Mouse (Mus musculus) intestine, embryonic 14.5 days (tissue): ENCODE results near the gene Gdf15. TPM values are rescaled to one million over a fixed set of nuclear protein-coding genes. Genes with fewer than 3 reads are reported as not detected.

Source experiments
- ATAC-seq: fragments of 200-750 bp; cut with Nextera tagmentation; replicated peaks from 2 replicates; pipeline ENCODE4 v1.8.0; 2017; ENCODE audit warnings: low read depth, moderate number of reproducible peaks, moderate TSS enrichment, moderate library complexity; ENCODE audit not compliant: low FRiP score, low TSS enrichment
- DNase-seq: peaks from one replicate; pipeline ENCODE4 v3.0.0-alpha.2; 2018; ENCODE audit warnings: low spot score
- H3K27ac ChIP-seq: fragments of 300-500 bp; sonication (generic); 2 replicates; pipeline ENCODE4 v1.5.1; 2014; ENCODE audit warnings: low read depth, mild to moderate bottlenecking, control low read depth
- H3K27me3 ChIP-seq: fragments of 300-500 bp; sonication (generic); replicated peaks from 2 replicates; pipeline ENCODE4 v1.6.1; 2014; ENCODE audit warnings: low read length, control low read depth; ENCODE audit not compliant: control insufficient read depth, insufficient read depth
- H3K36me3 ChIP-seq: fragments of 300-500 bp; sonication (generic); 2 replicates; pipeline ENCODE4 v1.6.1; 2014; ENCODE audit warnings: low read length, control low read depth; ENCODE audit not compliant: control insufficient read depth, insufficient read depth
- H3K4me1 ChIP-seq: fragments of 300-500 bp; sonication (generic); replicated peaks from 2 replicates; pipeline ENCODE4 v1.6.1; 2014; ENCODE audit warnings: low read length, control low read depth, mixed read lengths; ENCODE audit not compliant: control insufficient read depth, insufficient read depth
- H3K4me2 ChIP-seq: fragments of 300-500 bp; sonication (generic); 2 replicates; pipeline ENCODE4 v1.6.1; 2014; ENCODE audit warnings: low read length
- H3K4me3 ChIP-seq: fragments of 300-500 bp; sonication (generic); 2 replicates; pipeline ENCODE4 v1.5.1; 2014; ENCODE audit warnings: low read depth, low read length, control low read depth, mixed read lengths
- H3K9ac ChIP-seq: fragments of 300-500 bp; sonication (generic); 2 replicates; pipeline ENCODE4 v1.6.1; 2014; ENCODE audit warnings: mild to moderate bottlenecking, low read length
- H3K9me3 ChIP-seq: fragments of 300-500 bp; sonication (generic); 2 replicates; pipeline ENCODE4 v1.6.1; 2016; ENCODE audit warnings: low read length, control low read depth; ENCODE audit not compliant: control insufficient read depth
- WGBS: fragments of 180-500 bp; shearing (Covaris S2); extraction: QIAGEN DNeasy Blood & Tissue Kit; methylation state at CpG from one replicate; pipeline ENCODE4 v1.1.7; 2014; 5-methylcytosine and 5-hydroxymethylcytosine counted together
- polyA plus RNA-seq: library from polyadenylated mRNA; unstranded; fragments of >200 nt; fragmentation: Nextera tagmentation; extraction: Ambion mirVana; gene quantifications from 2 replicates; pipeline ENCODE4 v1.2.1, GENCODE M21; 2014

Gdf15 gene
- polyA plus RNA-seq, 1 experiment from 2014 or later = 1.1 TPM

DNA sequence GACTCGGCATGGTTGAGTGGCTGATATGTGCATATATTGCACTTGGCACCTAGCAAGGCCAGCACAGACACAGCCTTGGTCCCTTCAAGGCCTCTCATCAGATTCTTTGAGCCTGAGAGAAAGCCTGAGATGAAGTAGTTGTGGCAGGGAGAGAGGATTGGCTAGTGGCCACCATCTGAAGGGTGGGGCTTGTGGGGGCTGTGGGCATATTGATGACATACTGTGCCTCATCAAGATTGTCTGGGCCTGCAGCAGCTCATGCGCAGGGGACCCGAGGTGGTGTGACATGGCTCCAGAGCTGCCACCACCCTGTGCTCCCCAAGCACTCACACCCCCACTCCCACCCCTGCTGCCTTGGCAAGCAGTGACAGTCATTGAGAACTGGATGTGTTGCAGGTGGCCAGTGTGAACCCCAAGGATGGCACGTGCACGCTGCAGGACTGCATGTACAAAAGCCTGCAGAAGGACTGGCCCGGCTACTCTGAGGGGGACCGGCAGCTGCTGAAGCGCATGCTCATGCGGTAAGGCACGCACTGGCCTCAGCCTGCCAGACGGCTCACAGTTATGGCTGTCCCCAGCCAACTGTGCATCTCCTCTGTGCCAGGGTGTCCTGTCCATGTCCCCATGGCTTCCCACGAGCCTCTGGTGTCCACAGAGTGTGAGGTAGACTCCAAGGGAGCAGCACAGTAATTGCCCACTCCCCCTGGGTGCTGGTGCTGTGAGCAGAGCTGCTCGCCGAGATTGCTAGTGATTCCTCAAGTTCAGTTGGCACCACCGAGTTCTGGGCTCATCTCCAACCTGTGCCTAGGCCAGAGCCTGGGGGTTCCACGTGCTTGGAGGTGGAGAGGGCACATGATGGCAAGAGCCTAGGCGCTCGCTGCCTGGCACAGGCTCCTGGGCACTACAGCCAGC is 48.5 kb downstream of the Gdf15 start:
- no peaks in the 10 kb centered on the region for H3K27me3 ChIP-seq
- no peak for ATAC-seq
- no peak overlapping the region for H3K4me3 ChIP-seq
- H3K9me3 ChIP-seq = no peaks in the 10 kb centered on the region
- 95% methylated on average over 18 of the region's 18 CpGs for WGBS
- no peak overlapping the region for H3K27ac ChIP-seq
- H3K4me1 ChIP-seq = no peaks in the 10 kb centered on the region
- no peak overlapping the region for H3K9ac ChIP-seq
- no peak for DNase-seq
- peaks cover 89% of the 10 kb centered on the region for H3K36me3 ChIP-seq
- no peak overlapping the region for H3K4me2 ChIP-seq

Other genes with a start within 250 kb of the Gdf15 start
- gene Crtc1, start 192.9 kb downstream of the Gdf15 start, polyA plus RNA-seq = 18.0 and 23.4 TPM in 2 replicates
- 19.5 and 21.2 TPM in 2 replicates for gene Klhl26, start 155.5 kb downstream of the Gdf15 start, polyA plus RNA-seq
- gene Tmem59l, start 145.1 kb downstream of the Gdf15 start, polyA plus RNA-seq = 3.7 and 5.1 TPM in 2 replicates
- gene Crlf1, start 139.3 kb downstream of the Gdf15 start, polyA plus RNA-seq = 1.4 and 1.9 TPM in 2 replicates
- 130 and 136 TPM in 2 replicates for gene Rex1bd, start 125.7 kb downstream of the Gdf15 start, polyA plus RNA-seq
- 1,195 and 1,247 TPM in 2 replicates for gene Uba52, start 121.7 kb downstream of the Gdf15 start, polyA plus RNA-seq
- 271 and 278 TPM in 2 replicates for gene Fkbp8, start 104.7 kb downstream of the Gdf15 start, polyA plus RNA-seq
- gene Kxd1, start 104.5 kb downstream of the Gdf15 start, polyA plus RNA-seq = 71.1 and 77.6 TPM in 2 replicates
- 16.6 and 18.5 TPM in 2 replicates for gene Ell, start 93.0 kb downstream of the Gdf15 start, polyA plus RNA-seq
- gene Isyna1, start 38.1 kb downstream of the Gdf15 start, polyA plus RNA-seq = 86.8 and 106 TPM in 2 replicates
- gene Ssbp4, start 23.6 kb downstream of the Gdf15 start, polyA plus RNA-seq = 124 and 125 TPM in 2 replicates
- 1.2 and 2.0 TPM in 2 replicates for gene Lrrc25, start 16.3 kb downstream of the Gdf15 start, polyA plus RNA-seq
- gene Pgpep1, start 27.9 kb upstream of the Gdf15 start, polyA plus RNA-seq = 65.5 and 65.9 TPM in 2 replicates
- 290 and 307 TPM in 2 replicates for gene Lsm4, start 40.8 kb upstream of the Gdf15 start, polyA plus RNA-seq
- gene Jund, start 66.5 kb upstream of the Gdf15 start, polyA plus RNA-seq = 94.0 and 114 TPM in 2 replicates
- gene Iqcn, start 71.0 kb upstream of the Gdf15 start, polyA plus RNA-seq = 0.05 TPM in 2 replicates
- 0.67 and 0.88 TPM in 2 replicates for gene Gm3336, start 86.1 kb upstream of the Gdf15 start, polyA plus RNA-seq
- 0.39 and 0.42 TPM in 2 replicates for gene Pde4c, start 91.3 kb upstream of the Gdf15 start, polyA plus RNA-seq
- 27.7 and 28.6 TPM in 2 replicates for gene Rab3a, start 122.2 kb upstream of the Gdf15 start, polyA plus RNA-seq
- gene Mpv17l2, start 128.5 kb upstream of the Gdf15 start, polyA plus RNA-seq = 58.6 and 59.9 TPM in 2 replicates
- gene Pik3r2, start 144.3 kb upstream of the Gdf15 start, polyA plus RNA-seq = 40.7 and 47.3 TPM in 2 replicates
- 13.1 and 16.7 TPM in 2 replicates for gene Mast3, start 172.6 kb upstream of the Gdf15 start, polyA plus RNA-seq
- 0.24 and 0.35 TPM in 2 replicates for gene Il12rb1, start 176.0 kb upstream of the Gdf15 start, polyA plus RNA-seq
- gene Arrdc2, start 207.3 kb upstream of the Gdf15 start, polyA plus RNA-seq = 7.3 and 7.9 TPM in 2 replicates
- 1.6 and 2.1 TPM in 2 replicates for gene Kcnn1, start 230.8 kb upstream of the Gdf15 start, polyA plus RNA-seq
- 97.3 and 105 TPM in 2 replicates for gene Ccdc124, start 241.5 kb upstream of the Gdf15 start, polyA plus RNA-seq